Mouse (Mus musculus) hindbrain, embryonic 14.5 days (tissue): ENCODE measurements around the gene Map1b. TPM values are rescaled to one million over a fixed set of nuclear protein-coding genes. Genes with fewer than 3 reads are reported as not detected.
A peak's percentile ranks its signal among the peaks of the same experiment; 100 is the strongest.

Source experiments
- ATAC-seq: fragments of 200-750 bp; cut with Nextera tagmentation; 2 replicates; pipeline ENCODE4 v1.8.0; 2017; ENCODE audit warnings: moderate number of reproducible peaks, mild to moderate bottlenecking, moderate TSS enrichment, moderate library complexity; ENCODE audit not compliant: low FRiP score
- DNase-seq: peaks from one replicate; pipeline ENCODE4 v3.0.0-alpha.2; 2015; ENCODE audit warnings: low spot score
- H3K27ac ChIP-seq: fragments of 300-500 bp; sonication (generic); 2 replicates; pipeline ENCODE4 v1.5.1; 2014; ENCODE audit warnings: mild to moderate bottlenecking, moderate library complexity
- H3K27me3 ChIP-seq: fragments of 300-500 bp; sonication (generic); 2 replicates; pipeline ENCODE4 v1.6.1; 2014; ENCODE audit warnings: mild to moderate bottlenecking, low read length, mixed read lengths; ENCODE audit not compliant: control insufficient read depth, insufficient read depth
- H3K36me3 ChIP-seq: fragments of 300-500 bp; sonication (generic); replicated peaks from 2 replicates; pipeline ENCODE4 v1.6.1; 2014; ENCODE audit not compliant: control insufficient read depth, insufficient read depth
- H3K4me1 ChIP-seq: fragments of 300-500 bp; sonication (generic); replicated peaks from 2 replicates; pipeline ENCODE4 v1.6.1; 2014; ENCODE audit warnings: antibody characterized with exemption, low read length, mixed read lengths; ENCODE audit not compliant: control insufficient read depth, insufficient read depth
- H3K4me2 ChIP-seq: fragments of 300-500 bp; sonication (generic); replicated peaks from 2 replicates; pipeline ENCODE4 v1.6.1; 2014; ENCODE audit warnings: mild to moderate bottlenecking, moderate library complexity
- H3K4me3 ChIP-seq: fragments of 300-500 bp; sonication (generic); replicated peaks from 2 replicates; pipeline ENCODE4 v1.5.1; 2014; ENCODE audit warnings: mild to moderate bottlenecking, low read length
- H3K9ac ChIP-seq: fragments of 300-500 bp; sonication (generic); 2 replicates; pipeline ENCODE4 v1.6.1; 2014
- H3K9me3 ChIP-seq: fragments of 300-500 bp; sonication (generic); 2 replicates; pipeline ENCODE4 v1.6.1; 2016; ENCODE audit warnings: low read length; ENCODE audit not compliant: control insufficient read depth
- WGBS: fragments of 180-500 bp; shearing (Covaris S2); extraction: QIAGEN DNeasy Blood & Tissue Kit; methylation state at CpG from one replicate; pipeline ENCODE4 v1.1.7; 2014; 5-methylcytosine and 5-hydroxymethylcytosine counted together
- polyA plus RNA-seq: library from polyadenylated mRNA; unstranded; fragments of >200 nt; fragmentation: Nextera tagmentation; extraction: Ambion mirVana; gene quantifications from 2 replicates; pipeline ENCODE4 v1.2.1, GENCODE M21; 2014

Map1b gene
- polyA plus RNA-seq, 1 experiment from 2014 or later: 2,283 TPM

DNA sequence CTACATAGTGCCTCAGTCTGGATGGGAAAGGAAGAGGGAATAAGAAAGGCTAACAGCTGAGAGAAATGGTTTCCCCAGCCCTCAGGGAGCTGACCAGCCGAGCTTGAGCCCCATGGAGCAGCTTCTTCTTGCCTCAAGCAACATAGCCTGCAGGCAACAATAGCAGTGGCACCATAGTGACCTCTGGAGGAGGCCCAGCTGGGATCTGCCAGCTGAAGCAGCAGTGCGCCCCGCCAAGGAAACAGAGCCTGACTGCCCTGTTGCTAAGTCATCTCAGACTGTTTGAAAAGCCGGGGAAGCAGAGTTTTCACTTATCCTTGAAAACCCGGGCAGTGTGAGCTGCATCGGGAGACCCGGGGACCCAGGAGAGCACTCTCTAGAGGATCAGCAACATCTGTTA lies 3.2 kb downstream of the Map1b start:
- 0 out of 2 replicates have a peak, but pooled peaks have one; percentile 5 for ATAC-seq
- H3K36me3 ChIP-seq: peaks cover 25% of the 10 kb centered on the region

GRCm38 (mm10) chr13:99509896-99510295 lies 6.4 kb downstream of the Map1b start:
- Histone ChIP-seq H3K4me2 (peak overlapping the region; percentile 97), H3K27me3 (no peaks in the 10 kb centered on the region), H3K27ac (no peak overlapping the region), H3K9ac (no peak overlapping the region), H3K9me3 (no peaks in the 10 kb centered on the region), H3K4me1 (peaks cover 55% of the 10 kb centered on the region), H3K36me3 (peaks cover 58% of the 10 kb centered on the region), H3K4me3 (peak overlapping the region; percentile 0; the same call in 1 of the 2 replicates)
- no peak for ATAC-seq
- no peak for DNase-seq
- 16% methylated on average over 4 of the region's 4 CpGs for WGBS

More for the DNA sequence above, 3.2 kb downstream of the Map1b start:
- peak overlapping the region; percentile 99 for H3K27ac ChIP-seq
- peak overlapping the region; percentile 93 for H3K4me3 ChIP-seq
- DNase-seq: peak; percentile 76
- peak overlapping the region; percentile 97 for H3K4me2 ChIP-seq
- peak overlapping the region; percentile 100 for H3K9ac ChIP-seq
- H3K9me3 ChIP-seq: no peaks in the 10 kb centered on the region
- 0% methylated on average over 7 of the region's 7 CpGs for WGBS
- H3K27me3 ChIP-seq: no peaks in the 10 kb centered on the region
- H3K4me1 ChIP-seq: peaks cover 52% of the 10 kb centered on the region

DNA sequence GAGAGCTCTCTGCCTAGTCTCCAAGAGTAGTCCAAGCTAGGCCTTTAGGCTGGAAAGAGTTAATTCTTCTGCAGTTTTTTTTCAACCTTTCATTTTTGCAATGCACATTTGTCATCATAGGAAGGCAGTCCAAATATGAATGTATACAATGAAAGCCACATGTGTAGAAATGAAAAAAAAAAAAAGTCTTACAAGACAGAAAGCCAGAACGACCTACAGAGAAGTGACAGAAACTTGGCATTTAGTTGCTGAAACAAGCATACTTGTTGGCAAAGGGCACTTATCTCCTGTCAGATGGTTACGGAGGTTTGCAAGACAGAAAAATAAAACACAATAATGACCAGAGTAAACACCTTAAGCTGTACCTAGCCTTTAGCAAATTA lies 9.8 kb downstream of the Map1b start:
- no peaks in the 10 kb centered on the region for H3K9me3 ChIP-seq
- H3K27ac ChIP-seq: no peak overlapping the region
- peaks cover 76% of the 10 kb centered on the region for H3K36me3 ChIP-seq
- DNase-seq (no peak), ATAC-seq (no peak)
- no peak overlapping the region for H3K4me3 ChIP-seq
- no peak overlapping the region for H3K9ac ChIP-seq
- peaks cover 65% of the 10 kb centered on the region for H3K4me1 ChIP-seq
- no peaks in the 10 kb centered on the region for H3K27me3 ChIP-seq
- 48% methylated on average over 2 of the region's 2 CpGs for WGBS
- H3K4me2 ChIP-seq: no peak overlapping the region

DNA sequence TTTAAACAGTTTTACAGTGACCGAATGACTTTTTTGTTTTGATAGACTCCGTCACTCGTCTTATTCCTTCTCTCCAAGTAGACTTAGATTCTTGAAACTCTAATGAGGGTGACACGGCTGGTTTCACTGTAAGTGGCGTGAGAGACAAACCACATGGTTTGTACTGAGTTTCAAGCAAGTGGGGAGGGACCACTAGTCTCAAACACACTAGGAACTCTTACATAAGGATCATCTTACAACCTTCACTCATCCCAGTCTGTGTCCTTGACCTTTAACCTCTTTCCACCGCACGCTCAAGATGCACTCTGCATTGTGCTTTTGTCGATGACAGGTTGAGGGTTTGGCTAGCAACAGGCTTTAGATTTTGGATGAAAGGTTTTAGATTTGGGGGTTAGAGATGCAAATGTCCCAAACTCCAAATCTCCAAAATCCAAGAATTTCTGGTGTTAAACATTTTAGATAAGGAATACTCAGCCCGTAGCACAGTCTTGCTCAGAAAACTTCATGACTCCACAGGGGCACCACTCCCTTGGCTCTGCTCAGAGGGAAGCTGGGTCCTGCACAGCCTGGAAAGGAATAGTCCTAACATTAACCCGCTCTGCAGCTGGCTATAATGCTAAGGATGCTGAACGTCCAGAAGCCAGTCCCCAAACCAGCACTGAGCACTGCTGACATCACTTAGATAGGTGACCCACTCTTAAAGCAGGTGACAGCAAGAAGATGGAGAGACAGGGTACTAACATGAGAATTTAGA lies 10.3 kb downstream of the Map1b start:
- H3K27ac ChIP-seq: no peak overlapping the region
- H3K9ac ChIP-seq: no peak overlapping the region
- H3K9me3 ChIP-seq: no peaks in the 10 kb centered on the region
- no peak; the same call in 1 of the 2 replicates for ATAC-seq
- peaks cover 65% of the 10 kb centered on the region for H3K4me1 ChIP-seq
- no peak overlapping the region for H3K4me2 ChIP-seq
- 73% methylated on average over 11 of the region's 11 CpGs for WGBS
- H3K4me3 ChIP-seq: no peak overlapping the region
- H3K27me3 ChIP-seq: no peaks in the 10 kb centered on the region
- peaks cover 76% of the 10 kb centered on the region for H3K36me3 ChIP-seq
- no peak for DNase-seq

GRCm38 (mm10) chr13:99503370-99503979 lies 12.9 kb downstream of the Map1b start:
- peak overlapping the region; percentile 62; the same call in 1 of the 2 replicates for H3K27ac ChIP-seq
- no peaks in the 10 kb centered on the region for H3K27me3 ChIP-seq
- peak overlapping the region; percentile 35 for H3K4me2 ChIP-seq
- H3K9ac ChIP-seq: no peak overlapping the region
- WGBS: 78% methylated on average over 14 of the region's 14 CpGs
- DNase-seq (no peak), ATAC-seq (no peak)
- H3K36me3 ChIP-seq: peaks cover 80% of the 10 kb centered on the region
- no peak overlapping the region for H3K4me3 ChIP-seq
- no peaks in the 10 kb centered on the region for H3K9me3 ChIP-seq
- peaks cover 58% of the 10 kb centered on the region for H3K4me1 ChIP-seq

DNA sequence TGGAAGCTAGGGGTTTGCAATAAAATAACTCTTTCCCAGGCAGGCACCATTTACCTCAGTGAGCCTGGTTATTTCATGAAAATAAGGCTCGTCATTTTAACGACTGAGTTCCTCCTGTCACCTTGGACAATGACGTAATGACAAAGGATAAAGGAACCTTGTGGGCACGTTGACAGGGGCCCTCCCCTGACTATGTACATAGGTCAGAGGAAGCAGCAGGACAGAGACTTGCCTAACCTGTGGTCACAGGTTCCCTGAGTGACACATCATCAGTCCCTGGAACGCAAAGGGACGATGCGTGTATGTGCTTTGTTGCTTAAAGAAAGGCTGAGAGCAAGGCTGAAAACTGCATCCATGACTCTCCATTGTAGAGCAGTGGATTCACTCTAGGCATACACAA lies 13.4 kb downstream of the Map1b start:
- Histone ChIP-seq H3K36me3 (peaks cover 77% of the 10 kb centered on the region), H3K9me3 (no peaks in the 10 kb centered on the region), H3K4me3 (no peak overlapping the region), H3K4me2 (peak overlapping the region; percentile 35), H3K9ac (peak overlapping the region; percentile 32), H3K27ac (peak overlapping the region; percentile 62), H3K27me3 (no peaks in the 10 kb centered on the region), H3K4me1 (peaks cover 58% of the 10 kb centered on the region)
- no peak for DNase-seq
- no peak for ATAC-seq
- 35% methylated on average over 7 of the region's 7 CpGs for WGBS

GRCm38 (mm10) chr13:99502126-99502744 lies 14.1 kb downstream of the Map1b start:
- peak overlapping the region; percentile 62 for H3K27ac ChIP-seq
- peaks cover 62% of the 10 kb centered on the region for H3K4me1 ChIP-seq
- ATAC-seq: no peak; the same call in 1 of the 2 replicates

GRCm38 (mm10) chr13:99501393-99501792 lies 14.9 kb downstream of the Map1b start:
- Histone ChIP-seq H3K4me1 (peaks cover 64% of the 10 kb centered on the region), H3K36me3 (peaks cover 77% of the 10 kb centered on the region), H3K9me3 (no peaks in the 10 kb centered on the region), H3K4me3 (no peak overlapping the region), H3K27me3 (no peaks in the 10 kb centered on the region), H3K27ac (peak overlapping the region; percentile 62), H3K4me2 (peak overlapping the region; percentile 35), H3K9ac (peak overlapping the region; percentile 32)
- no peak for ATAC-seq
- WGBS: 13% methylated on average over 7 of the region's 7 CpGs
- DNase-seq: no peak

More at GRCm38 (mm10) chr13:99502126-99502744, 14.1 kb downstream of the Map1b start:
- H3K4me2 ChIP-seq: peak overlapping the region; percentile 35
- WGBS: 35% methylated on average over 13 of the region's 13 CpGs
- H3K4me3 ChIP-seq: no peak overlapping the region
- DNase-seq: no peak
- H3K9me3 ChIP-seq: no peaks in the 10 kb centered on the region
- H3K27me3 ChIP-seq: no peaks in the 10 kb centered on the region
- H3K9ac ChIP-seq: peak overlapping the region; percentile 32
- peaks cover 77% of the 10 kb centered on the region for H3K36me3 ChIP-seq

GRCm38 (mm10) chr13:99500609-99501008 lies 15.7 kb downstream of the Map1b start:
- H3K9ac ChIP-seq: no peak overlapping the region
- peaks cover 57% of the 10 kb centered on the region for H3K4me1 ChIP-seq
- peak overlapping the region; percentile 62 for H3K27ac ChIP-seq
- peak overlapping the region; percentile 35 for H3K4me2 ChIP-seq
- H3K36me3 ChIP-seq: peaks cover 74% of the 10 kb centered on the region
- no peak for DNase-seq
- ATAC-seq: 0 out of 2 replicates have a peak, but pooled peaks have one; percentile 14
- H3K4me3 ChIP-seq: no peak overlapping the region
- 68% methylated on average over 3 of the region's 3 CpGs for WGBS
- H3K27me3 ChIP-seq: no peaks in the 10 kb centered on the region
- no peaks in the 10 kb centered on the region for H3K9me3 ChIP-seq
